In the genomic region with DNA sequence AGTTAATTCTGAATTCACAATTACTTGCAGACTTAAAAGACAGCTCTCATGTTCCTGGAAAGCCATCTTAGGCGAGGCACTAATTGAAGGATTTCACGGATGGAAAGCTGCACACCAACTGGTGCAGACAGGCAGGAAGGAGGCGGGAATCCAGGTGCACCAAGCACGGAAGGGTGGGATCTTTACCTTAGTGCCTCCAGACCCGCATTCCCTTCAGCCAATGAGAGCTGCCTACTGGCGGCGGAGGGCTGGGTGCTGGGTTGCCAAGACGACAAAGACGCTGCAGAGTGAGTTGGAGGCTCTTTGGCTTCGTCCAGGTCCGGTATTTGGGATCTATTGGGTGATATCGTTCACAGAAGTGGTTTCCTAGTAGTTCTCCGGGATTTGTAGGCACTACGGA, we compare ENCODE assay signal across 9 mouse cellular contexts. TPM values are rescaled to one million over a fixed set of nuclear protein-coding genes. Genes with fewer than 3 reads are reported as not detected.
DNase-seq lines count a peak whose midpoint lies in the region; ATAC-seq lines count a peak whose summit lies in the region.
"Had no signal": no experiment of that assay in that cellular context is flagged by ENCODE, and none has a peak within 500 bp of the region (broad histone marks: within the 10 kb centered on the region; RNA-seq: fewer than 3 reads in every experiment).

Gene Nme9, plus strand, starts transcription at position 315 of the 400 bp plus-strand sequence.

- H3K4me3 ChIP-seq in heart, embryonic 11.5 days (ENCODE audit: low read depth, low read length) = no peak within 1 kb of the TSS
- no peak within 1 kb of the TSS for H3K4me3 ChIP-seq in forebrain, embryonic 16.5 days (replicated peaks; ENCODE audit: low read length)
- no peak within 1 kb of the TSS for H3K4me3 ChIP-seq in limb, embryonic 15.5 days

- H3K36me3 ChIP-seq in heart, embryonic 11.5 days (ENCODE audit: control insufficient read depth, insufficient read depth, low read length) = no peaks in the 10 kb centered on the region
- H3K36me3 ChIP-seq in forebrain, embryonic 16.5 days (ENCODE audit: control insufficient read depth, insufficient read depth) = no peaks in the 10 kb centered on the region
- no peaks in the 10 kb centered on the region for H3K36me3 ChIP-seq in limb, embryonic 15.5 days

- no peak within 1 kb of the TSS for H3K9ac ChIP-seq in heart, embryonic 11.5 days (ENCODE audit: low read depth, low read length)
- no peak within 1 kb of the TSS for H3K9ac ChIP-seq in forebrain, embryonic 16.5 days (replicated peaks; ENCODE audit: low read depth, low read length)
- H3K9ac ChIP-seq in limb, embryonic 15.5 days = no peak within 1 kb of the TSS

- DNase-seq in heart, adult 11 months = no peak
- peak; percentile 80 for DNase-seq in R1 (ENCODE audit: low read depth, low spot score)
- DNase-seq in thymus, postnatal 10 days (ENCODE audit: low spot score in 2 of 2) = no peak
- DNase-seq in cerebellum, postnatal 4 days (ENCODE audit: low spot score in 2 of 2) = no peak
- DNase-seq in layer of hippocampus, adult 9-10 months (ENCODE audit: low spot score) = no peak

- H3K4me2 ChIP-seq in heart, embryonic 11.5 days = peak within 1 kb of the TSS; percentile 27
- H3K4me2 ChIP-seq in forebrain, embryonic 16.5 days (ENCODE audit: low read length) = peak within 1 kb of the TSS; percentile 9; the same call in 1 of the 2 replicates
- H3K4me2 ChIP-seq in limb, embryonic 15.5 days = peak within 1 kb of the TSS; percentile 33

- H3K27ac ChIP-seq in heart, embryonic 11.5 days (ENCODE audit: low read depth, low read length) = no peak within 1 kb of the TSS
- H3K27ac ChIP-seq in forebrain, embryonic 16.5 days (ENCODE audit: low read length) = no peak within 1 kb of the TSS
- H3K27ac ChIP-seq in limb, embryonic 15.5 days = no peak within 1 kb of the TSS

- 6% methylated on average over 14 of the region's 14 CpGs for WGBS in heart, embryonic 11.5 days (ENCODE audit: insufficient replicate concordance)
- WGBS in forebrain, embryonic 16.5 days = 10% methylated on average over 14 of the region's 14 CpGs
- 8% methylated on average over 14 of the region's 14 CpGs for WGBS in limb, embryonic 15.5 days

- H3K4me1 ChIP-seq in heart, embryonic 11.5 days (ENCODE audit: control insufficient read depth, insufficient read depth, low read length) = no peaks in the 10 kb centered on the region
- peaks cover 3% of the 10 kb centered on the region for H3K4me1 ChIP-seq in forebrain, embryonic 16.5 days (replicated peaks; ENCODE audit: control insufficient read depth, insufficient read depth, low read length)
- peaks cover 3% of the 10 kb centered on the region; the same call in 1 of the 2 replicates for H3K4me1 ChIP-seq in limb, embryonic 15.5 days

- no peak for ATAC-seq in heart, embryonic 11.5 days (replicated peaks; ENCODE audit: insufficient number of reproducible peaks, low FRiP score, low TSS enrichment)
- ATAC-seq in forebrain, embryonic 16.5 days = peak; percentile 63; the same call in 1 of the 2 replicates
- ATAC-seq in limb, embryonic 15.5 days (ENCODE audit: insufficient number of reproducible peaks, low FRiP score, low TSS enrichment, low read depth) = no peak

- peaks cover 14% of the 10 kb centered on the region for H3K27me3 ChIP-seq in heart, embryonic 11.5 days (ENCODE audit: control insufficient read depth, insufficient read depth, low read length)
- peaks cover 6% of the 10 kb centered on the region; the same call in 1 of the 2 replicates for H3K27me3 ChIP-seq in forebrain, embryonic 16.5 days (replicated peaks; ENCODE audit: control insufficient read depth, insufficient read depth, low read length)
- peaks cover 11% of the 10 kb centered on the region; the same call in 1 of the 2 replicates for H3K27me3 ChIP-seq in limb, embryonic 15.5 days

- H3K9me3 ChIP-seq in heart, embryonic 11.5 days (replicated peaks; ENCODE audit: control insufficient read depth, low read length) = no peaks in the 10 kb centered on the region
- no peaks in the 10 kb centered on the region for H3K9me3 ChIP-seq in forebrain, embryonic 16.5 days (ENCODE audit: control insufficient read depth, low read length)
- no peaks in the 10 kb centered on the region for H3K9me3 ChIP-seq in limb, embryonic 15.5 days

RNA-seq across cellular contexts. Expression of gene Nme9, which starts in this region (rescaled TPM):
- 0.19 TPM in 1 of 2 replicates, not detected in the other for polyA plus RNA-seq in heart, embryonic 11.5 days (2014; fragmentation: Nextera tagmentation; extraction: Ambion mirVana)
- 0.41 and 0.61 TPM in 2 replicates for polyA plus RNA-seq in forebrain, embryonic 16.5 days (2015; fragmentation: Nextera tagmentation; extraction: Ambion mirVana)
- polyA plus RNA-seq in limb, embryonic 15.5 days (2015; fragmentation: Nextera tagmentation; extraction: Ambion mirVana) = not detected in 2 replicates
- polyA plus RNA-seq: C2C12 had no signal

Comparison
In these comparisons a context has a peak if more than half of its experiments do, and no peak if none do; other contexts are left out.
1. Peak in ATAC-seq and H3K4me2 ChIP-seq in forebrain, embryonic 16.5 days; RNA of the gene not detected or under 1 TPM.